Mouse (Mus musculus): ENCODE measurements around the gene Ago4. TPM values are rescaled to one million over a fixed set of nuclear protein-coding genes. Genes with fewer than 3 reads are reported as not detected.

The Ago4 gene
- polyA plus RNA-seq, 1 experiment = 1.1 TPM

DNA sequence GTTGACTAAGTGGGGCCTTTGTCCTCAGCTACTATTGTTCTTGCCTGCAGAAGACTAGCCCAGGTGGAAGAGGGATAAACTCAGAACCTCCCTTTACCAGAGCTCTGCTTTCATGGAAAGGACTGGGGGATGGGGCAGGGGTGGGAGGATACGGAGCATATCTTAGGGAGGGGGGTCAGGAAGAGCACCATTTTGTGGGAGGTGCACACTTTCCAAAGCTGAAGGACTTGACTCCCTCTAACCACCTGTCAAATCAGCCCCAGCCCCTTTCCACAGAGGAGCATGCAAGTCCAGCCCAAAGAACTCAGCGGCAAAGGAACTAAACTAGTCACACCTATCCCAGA, 68.4 kb downstream of the Ago4 start:
- no peak overlapping the region for H3K4me3 ChIP-seq (ENCODE audit: insufficient read depth, low read depth, low read length)

DNA sequence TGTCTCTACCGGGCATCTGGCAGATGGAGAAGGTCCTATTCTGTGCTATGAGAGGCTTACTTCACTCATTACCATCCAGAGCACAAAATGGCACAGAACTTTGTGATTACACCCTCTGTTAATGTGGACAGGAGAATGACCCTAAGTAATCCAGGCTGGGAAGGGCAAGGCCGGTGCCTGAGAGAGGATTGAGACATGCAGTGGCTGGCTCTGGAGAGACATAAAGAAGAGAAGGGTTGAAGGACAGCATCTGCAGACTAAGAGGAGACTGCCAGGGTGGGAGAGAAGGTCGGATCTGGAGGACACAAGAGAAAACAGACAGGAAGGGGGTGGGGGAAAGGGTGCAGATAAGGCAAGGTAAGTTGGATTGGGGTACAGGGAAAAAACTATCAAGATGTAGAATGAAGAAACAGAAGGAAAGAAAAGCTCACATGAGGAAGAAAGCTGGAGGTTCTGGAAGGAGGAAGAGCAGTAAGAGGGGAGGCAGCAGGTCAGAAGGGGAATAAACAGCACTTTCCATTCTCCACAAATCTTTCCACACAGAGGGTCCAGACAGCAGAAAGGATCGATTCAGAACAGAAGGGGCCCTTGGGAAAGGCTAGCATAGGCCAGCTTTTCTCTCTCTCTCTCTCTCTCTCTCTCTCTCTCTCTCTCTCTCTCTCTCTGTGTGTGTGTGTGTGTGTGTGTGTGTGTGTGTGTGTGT, 68.9 kb downstream of the Ago4 start:
- Histone ChIP-seq H3K36me3 (ENCODE audit: control insufficient read depth, insufficient read depth, low read length) (no peaks in the 10 kb centered on the region), H3K4me3 (ENCODE audit: insufficient read depth, low read depth, low read length) (no peak overlapping the region), H3K4me1 (ENCODE audit: control insufficient read depth, insufficient read depth, low read length) (no peaks in the 10 kb centered on the region), H3K27me3 (replicated peaks; ENCODE audit: control insufficient read depth, insufficient read depth, low read length) (no peaks in the 10 kb centered on the region), H3K27ac (ENCODE audit: insufficient read depth, low read depth, low read length) (no peak overlapping the region)
- DNase-seq = no peak
- no peak for TF ChIP-seq CTCF (conservative IDR thresholded peaks at IDR 0.05; ENCODE audit: insufficient read depth, insufficient read length, low read depth, low read length)
- TF ChIP-seq POLR2A (IDR thresholded peaks at IDR 0.05; ENCODE audit: low read depth, low read length) = no peak
- WGBS = 36% methylated on average over 4 of the region's 4 CpGs

More for the DNA sequence above, 68.4 kb downstream of the Ago4 start:
- H3K4me1 ChIP-seq (ENCODE audit: control insufficient read depth, insufficient read depth, low read length) = no peaks in the 10 kb centered on the region
- WGBS = 67% methylated on average over 2 of the region's 2 CpGs
- H3K27ac ChIP-seq (ENCODE audit: insufficient read depth, low read depth, low read length) = no peak overlapping the region
- no peaks in the 10 kb centered on the region for H3K27me3 ChIP-seq (replicated peaks; ENCODE audit: control insufficient read depth, insufficient read depth, low read length)
- no peaks in the 10 kb centered on the region for H3K36me3 ChIP-seq (ENCODE audit: control insufficient read depth, insufficient read depth, low read length)
- no peak for DNase-seq
- TF ChIP-seq POLR2A (IDR thresholded peaks at IDR 0.05; ENCODE audit: low read depth, low read length) (no peak), CTCF (conservative IDR thresholded peaks at IDR 0.05; ENCODE audit: insufficient read depth, insufficient read length, low read depth, low read length) (no peak)

DNA sequence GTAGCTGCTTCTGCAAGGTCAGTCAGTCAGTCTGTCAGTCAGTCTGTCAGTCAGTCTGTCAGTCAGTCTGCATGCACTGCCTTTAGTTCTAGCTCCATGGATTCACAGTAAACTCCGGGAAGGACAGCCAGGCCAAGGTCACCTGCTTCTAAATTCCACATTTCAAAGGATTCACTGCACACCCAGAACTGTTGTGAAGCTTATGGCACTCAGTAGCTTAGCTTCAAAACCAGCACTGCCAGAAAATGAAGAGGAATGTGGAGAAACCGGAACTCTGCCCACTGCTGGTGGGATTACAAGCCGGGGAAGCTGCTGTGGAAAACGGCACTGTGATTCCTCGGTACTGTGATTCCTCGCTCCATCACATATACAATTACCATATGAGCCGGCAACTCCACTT, 77.8 kb downstream of the Ago4 start:
- 81% methylated on average over 7 of the region's 7 CpGs for WGBS
- Histone ChIP-seq H3K27me3 (replicated peaks; ENCODE audit: control insufficient read depth, insufficient read depth, low read length) (no peaks in the 10 kb centered on the region), H3K4me3 (ENCODE audit: insufficient read depth, low read depth, low read length) (no peak overlapping the region), H3K4me1 (ENCODE audit: control insufficient read depth, insufficient read depth, low read length) (no peaks in the 10 kb centered on the region), H3K27ac (ENCODE audit: insufficient read depth, low read depth, low read length) (no peak overlapping the region), H3K36me3 (ENCODE audit: control insufficient read depth, insufficient read depth, low read length) (peaks cover 4% of the 10 kb centered on the region; the same call in 1 of the 2 replicates)
- DNase-seq = no peak
- no peak for TF ChIP-seq POLR2A (IDR thresholded peaks at IDR 0.05; ENCODE audit: low read depth, low read length)
- no peak for TF ChIP-seq CTCF (conservative IDR thresholded peaks at IDR 0.05; ENCODE audit: insufficient read depth, insufficient read length, low read depth, low read length)

DNA sequence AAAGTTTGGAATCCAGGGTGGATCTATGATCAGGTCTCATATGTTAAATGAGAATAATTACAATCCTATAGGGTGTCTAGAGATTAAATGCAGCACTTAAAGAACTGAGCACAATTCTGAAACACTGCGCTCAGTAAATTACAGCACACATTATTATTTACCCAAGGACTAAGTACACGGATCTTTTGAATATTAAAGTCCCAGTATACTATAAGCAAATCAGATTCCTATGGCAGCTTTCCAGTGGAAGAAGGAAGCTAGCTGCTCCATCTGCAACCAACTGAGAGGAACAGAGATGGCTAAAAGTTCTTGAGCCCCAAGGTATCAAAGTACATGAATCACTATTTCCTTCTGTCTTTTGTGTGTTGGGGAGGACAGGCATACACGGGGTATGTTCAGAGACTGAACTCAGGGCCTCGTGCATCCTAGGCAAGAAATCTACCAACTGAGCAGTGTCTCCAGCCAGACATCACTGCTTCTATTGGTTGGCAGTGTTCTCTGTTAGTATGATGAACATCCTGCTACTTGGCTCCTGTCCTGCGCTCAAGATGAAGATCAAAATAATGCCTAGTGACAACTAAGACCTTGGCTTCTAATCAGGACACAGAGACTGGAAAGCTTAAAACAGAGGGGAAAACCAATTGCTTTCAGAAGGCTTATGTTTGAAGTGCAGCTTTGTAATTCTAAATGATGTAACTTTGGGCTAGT, 78.6 kb downstream of the Ago4 start:
- Histone ChIP-seq H3K4me3 (ENCODE audit: insufficient read depth, low read depth, low read length) (no peak overlapping the region), H3K27ac (ENCODE audit: insufficient read depth, low read depth, low read length) (no peak overlapping the region), H3K36me3 (ENCODE audit: control insufficient read depth, insufficient read depth, low read length) (peaks cover 4% of the 10 kb centered on the region; the same call in 1 of the 2 replicates), H3K27me3 (replicated peaks; ENCODE audit: control insufficient read depth, insufficient read depth, low read length) (no peaks in the 10 kb centered on the region), H3K4me1 (ENCODE audit: control insufficient read depth, insufficient read depth, low read length) (no peaks in the 10 kb centered on the region)
- no peak for DNase-seq
- TF ChIP-seq CTCF (conservative IDR thresholded peaks at IDR 0.05; ENCODE audit: insufficient read depth, insufficient read length, low read depth, low read length) = no peak
- no peak for TF ChIP-seq POLR2A (IDR thresholded peaks at IDR 0.05; ENCODE audit: low read depth, low read length)
- 87% methylated on average over 5 of the region's 5 CpGs for WGBS

DNA sequence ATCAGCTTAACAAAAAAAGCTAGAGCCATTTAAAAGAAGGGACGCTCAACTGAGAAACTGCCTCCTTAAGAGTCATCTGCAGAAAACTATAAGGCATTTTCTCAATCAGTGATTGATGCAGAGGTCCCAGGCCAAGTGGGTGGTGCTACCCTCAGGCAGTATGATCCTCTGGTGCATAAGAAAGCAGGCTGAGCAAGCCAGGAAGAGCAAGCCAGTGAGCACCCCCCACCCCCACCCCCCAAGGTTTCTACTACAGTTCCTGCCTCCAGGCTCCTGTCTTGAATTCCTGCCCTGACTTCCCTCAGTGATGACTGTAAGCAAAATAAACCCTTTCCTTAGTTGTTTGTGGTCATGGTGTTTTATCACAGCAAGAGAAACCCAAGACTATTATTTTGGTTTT, 83.0 kb downstream of the Ago4 start:
- no peaks in the 10 kb centered on the region for H3K27me3 ChIP-seq (replicated peaks; ENCODE audit: control insufficient read depth, insufficient read depth, low read length)
- H3K4me1 ChIP-seq (ENCODE audit: control insufficient read depth, insufficient read depth, low read length) = no peaks in the 10 kb centered on the region
- H3K4me3 ChIP-seq (ENCODE audit: insufficient read depth, low read depth, low read length) = no peak overlapping the region
- TF ChIP-seq CTCF (conservative IDR thresholded peaks at IDR 0.05; ENCODE audit: insufficient read depth, insufficient read length, low read depth, low read length) (no peak), POLR2A (IDR thresholded peaks at IDR 0.05; ENCODE audit: low read depth, low read length) (no peak)
- H3K36me3 ChIP-seq (ENCODE audit: control insufficient read depth, insufficient read depth, low read length) = peaks cover 5% of the 10 kb centered on the region; the same call in 1 of the 2 replicates
- WGBS = 96% methylated on average over 1 of the region's 1 CpGs
- no peak overlapping the region for H3K27ac ChIP-seq (ENCODE audit: insufficient read depth, low read depth, low read length)
- DNase-seq = no peak

DNA sequence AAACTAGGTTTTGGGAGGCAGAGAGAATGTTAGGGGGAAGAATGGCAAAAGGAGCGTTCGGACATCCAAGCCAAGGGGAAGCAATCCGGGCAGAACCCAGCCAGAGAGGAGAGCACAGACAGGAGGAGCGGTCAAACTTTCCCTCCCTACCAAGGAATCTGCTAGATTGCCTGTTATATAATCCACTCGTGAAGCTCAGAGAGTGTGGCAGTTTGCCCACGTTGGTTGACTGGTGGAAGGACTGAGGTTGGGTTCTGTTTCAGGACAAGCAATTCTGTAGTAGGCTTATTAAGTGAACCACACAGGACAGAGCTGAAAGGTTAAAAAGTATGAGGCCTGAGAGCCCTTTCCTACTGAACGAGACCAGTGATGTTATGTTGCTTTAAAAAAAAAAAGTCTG, 86.1 kb downstream of the Ago4 start:
- Histone ChIP-seq H3K4me1 (ENCODE audit: control insufficient read depth, insufficient read depth, low read length) (no peaks in the 10 kb centered on the region), H3K27me3 (replicated peaks; ENCODE audit: control insufficient read depth, insufficient read depth, low read length) (no peaks in the 10 kb centered on the region), H3K27ac (ENCODE audit: insufficient read depth, low read depth, low read length) (no peak overlapping the region), H3K36me3 (ENCODE audit: control insufficient read depth, insufficient read depth, low read length) (peaks cover 3% of the 10 kb centered on the region; the same call in 1 of the 2 replicates), H3K4me3 (ENCODE audit: insufficient read depth, low read depth, low read length) (no peak overlapping the region)
- TF ChIP-seq POLR2A (IDR thresholded peaks at IDR 0.05; ENCODE audit: low read depth, low read length) = no peak
- WGBS = 67% methylated on average over 7 of the region's 7 CpGs
- DNase-seq = no peak

DNA sequence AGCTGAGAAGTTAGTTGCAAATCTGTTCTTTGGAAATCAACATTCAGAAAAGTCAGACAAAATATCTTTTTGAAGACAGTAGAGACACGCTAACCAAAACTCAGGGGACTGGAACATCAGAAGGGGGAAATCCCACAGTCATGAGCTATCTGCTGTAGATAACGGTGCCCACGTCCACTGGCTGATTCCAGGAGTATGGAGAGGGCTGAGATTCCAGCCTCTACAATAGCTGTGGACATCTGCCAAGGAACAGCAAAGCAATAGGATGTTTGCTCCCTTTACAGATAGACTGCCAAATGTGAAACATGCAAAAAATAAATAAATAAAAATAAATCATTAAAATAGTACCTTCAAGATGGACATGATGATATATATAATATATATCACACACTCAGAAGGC, 88.7 kb downstream of the Ago4 start:
- WGBS = 85% methylated on average over 3 of the region's 3 CpGs
- DNase-seq = no peak
- TF ChIP-seq POLR2A (IDR thresholded peaks at IDR 0.05; ENCODE audit: low read depth, low read length) (no peak), CTCF (conservative IDR thresholded peaks at IDR 0.05; ENCODE audit: insufficient read depth, insufficient read length, low read depth, low read length) (no peak)
- no peaks in the 10 kb centered on the region for H3K27me3 ChIP-seq (replicated peaks; ENCODE audit: control insufficient read depth, insufficient read depth, low read length)
- no peak overlapping the region for H3K4me3 ChIP-seq (ENCODE audit: insufficient read depth, low read depth, low read length)
- no peaks in the 10 kb centered on the region for H3K4me1 ChIP-seq (ENCODE audit: control insufficient read depth, insufficient read depth, low read length)
- H3K27ac ChIP-seq (ENCODE audit: insufficient read depth, low read depth, low read length) = no peak overlapping the region
- peaks cover 7% of the 10 kb centered on the region for H3K36me3 ChIP-seq (ENCODE audit: control insufficient read depth, insufficient read depth, low read length)

Other genes with a start within 250 kb of the Ago4 start
- gene Col8a2, start 246.7 kb downstream of the Ago4 start, polyA plus RNA-seq (2012; rRNA removed) = 0.27 and 0.31 TPM in 2 replicates
- 36.0 and 43.0 TPM in 2 replicates for gene Adprhl2, start 211.8 kb downstream of the Ago4 start, polyA plus RNA-seq (2012; rRNA removed)
- gene Tekt2, start 207.8 kb downstream of the Ago4 start, polyA plus RNA-seq (2012; rRNA removed) = 1.1 and 2.0 TPM in 2 replicates
- gene Ago3, start 103.9 kb downstream of the Ago4 start, polyA plus RNA-seq (2012; rRNA removed) = 7.9 and 13.6 TPM in 2 replicates
- 18.0 and 21.4 TPM in 2 replicates for gene Ago1, start 64.9 kb downstream of the Ago4 start, polyA plus RNA-seq (2012; rRNA removed)
- gene Clspn, start 23.5 kb upstream of the Ago4 start, polyA plus RNA-seq (2012; rRNA removed) = 0.11 and 0.14 TPM in 2 replicates
- 6.9 and 7.5 TPM in 2 replicates for gene 5730409E04Rik, start 76.3 kb upstream of the Ago4 start, polyA plus RNA-seq (2012; rRNA removed)
- 180 and 189 TPM in 2 replicates for gene Psmb2, start 144.2 kb upstream of the Ago4 start, polyA plus RNA-seq (2012; rRNA removed)
- gene Tfap2e, start 202.8 kb upstream of the Ago4 start, polyA plus RNA-seq (2012; rRNA removed) = not detected in 2 replicates
- gene Ncdn, start 220.0 kb upstream of the Ago4 start, polyA plus RNA-seq (2012; rRNA removed) = 26.0 and 27.7 TPM in 2 replicates
- 55.4 and 56.6 TPM in 2 replicates for gene AU040320, start 220.1 kb upstream of the Ago4 start, polyA plus RNA-seq (2012; rRNA removed)